Mouse (Mus musculus) brain, adult 10 weeks (tissue): ENCODE measurements around the gene Rps23. TPM values are rescaled to one million over a fixed set of nuclear protein-coding genes. Genes with fewer than 3 reads are reported as not detected.

Source experiments
- polyA plus RNA-seq: library from polyadenylated mRNA; stranded (reverse); fragments of 350-450 nt; fragmentation: Illumina TruSeq; extraction: RNeasy Lipid Tissue Mini Kit (QIAGEN cat#74804); gene quantifications from one replicate; pipeline ENCODE4 v1.2.3, GENCODE M21; 2015; ENCODE audit warnings: low read depth, low replicate concordance

The Rps23 gene
- 791 TPM for polyA plus RNA-seq

DNA sequence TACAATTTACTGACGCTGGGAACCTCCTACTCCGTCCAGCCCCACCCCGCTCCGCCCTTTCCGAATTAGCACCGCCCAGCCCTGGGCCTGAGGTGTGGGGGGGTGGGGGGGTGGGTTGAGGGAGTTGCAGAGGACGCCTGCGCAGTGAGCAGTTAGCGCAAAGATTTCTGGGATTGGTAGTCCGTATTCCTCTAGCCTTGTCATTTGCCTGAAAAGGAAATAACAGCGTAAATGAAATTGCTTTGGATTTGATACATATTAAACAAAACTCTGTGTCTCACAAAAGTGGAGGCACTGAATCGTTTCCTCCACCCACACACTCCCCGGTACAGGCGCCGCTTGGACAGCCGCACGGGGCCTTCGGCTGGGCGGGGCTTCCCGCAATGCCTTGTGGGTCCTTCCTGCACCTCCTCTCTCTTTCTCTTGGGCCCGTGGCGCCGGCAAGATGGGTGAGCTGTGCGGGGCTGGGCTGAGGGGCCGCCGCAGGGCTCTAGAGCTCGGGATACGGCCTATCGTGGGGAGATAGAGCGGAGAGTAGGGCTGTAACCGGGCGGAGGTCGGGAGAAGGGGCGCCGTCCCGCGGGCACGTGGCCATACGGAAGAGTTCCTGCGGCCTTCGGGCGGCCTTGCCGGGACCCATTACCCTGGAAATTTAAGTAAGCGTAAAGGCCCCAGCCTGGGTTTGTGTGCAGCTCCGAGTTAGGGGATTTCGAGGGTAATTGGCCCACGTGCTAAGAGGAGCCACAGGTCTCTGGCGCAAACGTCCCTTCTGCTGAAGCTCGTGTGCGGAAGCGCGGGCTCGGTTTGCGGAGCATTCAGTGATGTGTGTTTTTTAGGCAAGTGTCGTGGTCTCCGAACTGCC is at the start of gene Rps23:
TSS of gene Rps23 (plus strand) at position 208 of the 862 bp plus-strand sequence.

GRCm38 (mm10) chr13:90905176-90905575 is 17.6 kb upstream of the Rps23 start, which contains the start of gene Atp6ap1l:
Gene Atp6ap1l, minus strand, starts transcription at chr13:90905355.

Other genes with a start within 250 kb of the Rps23 start
- gene Atp6ap1l, start 17.6 kb upstream of the Rps23 start, polyA plus RNA-seq: 27.8 TPM